Mouse (Mus musculus) NIH3T3 (cell line): ENCODE measurements around the gene Asic2.

ENCODE experiments used
- DNase-seq: peaks from one replicate; pipeline ENCODE4 v3.0.0-alpha.2; 2012; ENCODE audit warnings: low read depth

The Asic2 gene

DNA sequence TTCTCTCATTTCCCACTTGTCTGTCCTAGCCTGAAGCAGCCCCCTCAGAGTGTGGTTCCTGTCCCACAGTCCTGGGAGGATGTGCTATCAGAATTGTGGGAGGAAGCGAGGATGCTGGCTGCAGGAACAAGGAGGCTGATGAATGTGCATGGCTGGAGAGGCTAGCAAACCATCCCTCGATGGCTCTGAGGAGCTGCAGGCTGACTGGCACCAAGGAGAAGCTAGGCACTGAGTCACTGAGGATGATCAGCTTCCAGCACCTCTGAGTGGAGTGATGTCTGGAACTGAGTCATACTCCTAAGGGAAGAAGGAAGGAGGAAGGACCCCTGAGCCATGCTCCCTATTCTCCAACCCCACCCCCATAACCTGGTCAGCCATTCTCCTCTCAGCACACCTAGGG, 246.2 kb downstream of the Asic2 start:
- DNase-seq, result no peak

DNA sequence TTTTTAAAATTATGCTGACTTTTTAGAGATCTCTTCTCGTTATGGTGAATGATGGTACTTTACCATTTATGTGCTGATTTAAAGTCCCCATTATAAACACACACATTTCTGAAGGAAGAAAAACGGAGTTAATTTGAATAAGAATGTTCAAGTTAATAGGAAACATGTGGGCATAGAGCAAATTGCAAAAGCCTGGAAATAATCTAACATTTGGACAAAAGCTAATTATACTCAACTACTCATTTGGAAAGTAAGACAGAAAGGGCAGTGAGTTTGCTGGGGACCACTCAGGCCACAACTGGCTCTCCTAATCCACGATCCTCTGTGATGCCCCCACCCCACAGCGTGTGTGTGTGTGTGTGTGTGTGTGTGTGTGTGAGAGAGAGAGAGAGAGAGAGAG, 253.5 kb downstream of the Asic2 start:
- no peak for DNase-seq

DNA sequence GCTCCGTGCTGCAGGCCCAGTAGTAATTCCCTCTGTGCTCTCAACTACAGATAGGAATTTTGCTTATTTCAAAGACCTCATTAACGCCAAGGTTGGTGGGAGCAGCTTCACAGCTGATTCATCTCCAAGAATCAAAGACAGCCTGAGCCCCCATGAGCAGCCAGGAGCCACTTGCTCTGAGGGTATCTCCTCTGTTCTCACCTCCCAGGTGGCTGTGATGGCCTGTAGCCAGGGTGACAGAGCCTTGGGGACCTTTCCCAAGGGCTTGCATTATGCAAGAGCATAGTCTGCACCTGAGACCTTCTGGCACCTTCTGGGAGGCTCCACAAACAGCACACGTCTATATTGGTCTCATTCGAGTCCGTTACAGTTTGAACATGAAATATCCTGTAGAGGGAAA, 261.3 kb downstream of the Asic2 start:
- DNase-seq, result no peak

DNA sequence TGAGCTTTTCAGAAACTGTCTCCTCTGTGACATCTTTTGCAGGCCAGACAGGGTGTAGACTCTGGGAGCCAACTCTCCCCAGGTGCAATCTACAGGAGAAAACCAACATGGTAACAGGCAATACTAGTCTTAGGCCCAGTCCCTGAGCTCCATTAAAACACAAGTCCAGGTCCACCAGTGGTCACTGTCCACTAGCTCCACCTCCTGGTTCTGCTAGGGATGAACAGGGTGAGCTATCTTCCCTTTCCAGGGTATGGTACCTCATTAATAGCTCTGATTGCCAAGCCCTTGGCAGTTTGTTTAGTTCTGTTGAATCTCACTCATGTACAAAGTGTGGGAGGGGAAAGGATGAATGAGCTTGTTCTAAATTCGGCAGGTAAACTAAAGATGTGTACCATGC, 270.2 kb downstream of the Asic2 start:
- DNase-seq, result no peak

DNA sequence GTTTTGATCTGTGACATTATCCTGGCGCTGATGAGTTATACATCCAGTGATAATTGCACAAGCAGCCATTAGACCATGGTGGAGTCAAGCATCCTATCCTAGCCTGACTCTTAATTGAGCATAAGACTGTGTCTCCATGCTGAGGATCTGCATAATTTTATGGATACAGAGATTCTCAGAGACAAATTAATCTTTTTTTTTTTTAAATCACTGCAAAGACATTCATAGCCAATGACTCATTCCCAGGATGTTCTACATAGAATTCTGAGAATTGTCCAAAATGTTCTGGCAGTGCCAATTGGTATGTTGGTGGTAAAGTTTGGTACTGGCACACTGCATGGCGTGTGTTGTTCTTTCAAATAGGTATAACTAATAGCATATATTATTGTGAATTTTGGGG, 272.8 kb downstream of the Asic2 start:
- no peak for DNase-seq

DNA sequence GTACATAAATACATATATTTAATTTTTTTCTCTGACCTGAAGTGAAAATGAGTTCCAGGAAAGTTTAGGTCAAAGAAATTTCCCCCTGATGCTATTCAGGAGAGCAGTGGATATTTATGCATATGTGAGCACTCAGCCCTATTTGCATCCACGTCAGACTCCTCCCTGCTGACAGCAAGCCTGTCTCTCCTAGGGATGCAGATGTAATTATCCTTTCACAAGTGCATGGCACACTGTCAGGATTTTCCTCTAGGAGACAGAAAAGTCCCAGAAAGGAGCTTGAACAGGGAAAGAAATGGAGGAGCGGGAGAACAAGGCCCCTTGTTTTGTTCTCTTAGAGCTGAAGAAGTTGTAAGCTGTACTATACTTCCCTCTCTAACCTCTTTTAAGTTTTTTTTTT, 287.7 kb downstream of the Asic2 start:
- no peak for DNase-seq

DNA sequence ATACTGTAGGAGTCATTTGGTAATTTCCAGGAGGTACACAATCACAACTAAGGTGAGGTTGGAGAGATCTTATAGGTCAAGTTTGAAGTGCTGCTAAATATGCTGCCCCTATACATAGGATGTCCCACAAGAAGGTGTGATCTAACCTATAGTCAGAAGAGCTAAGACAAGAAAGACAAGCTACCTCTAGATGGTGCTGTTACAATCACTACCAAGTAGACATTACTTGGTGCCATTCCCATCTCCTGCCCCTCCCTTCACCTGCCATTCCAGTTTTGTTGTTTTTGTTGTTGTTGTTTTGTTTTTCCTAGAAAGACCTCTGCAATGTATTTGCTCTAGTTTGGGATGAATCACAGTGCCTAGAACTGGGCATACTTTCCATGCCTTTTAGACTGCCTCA, 296.5 kb downstream of the Asic2 start:
- no peak for DNase-seq

DNA sequence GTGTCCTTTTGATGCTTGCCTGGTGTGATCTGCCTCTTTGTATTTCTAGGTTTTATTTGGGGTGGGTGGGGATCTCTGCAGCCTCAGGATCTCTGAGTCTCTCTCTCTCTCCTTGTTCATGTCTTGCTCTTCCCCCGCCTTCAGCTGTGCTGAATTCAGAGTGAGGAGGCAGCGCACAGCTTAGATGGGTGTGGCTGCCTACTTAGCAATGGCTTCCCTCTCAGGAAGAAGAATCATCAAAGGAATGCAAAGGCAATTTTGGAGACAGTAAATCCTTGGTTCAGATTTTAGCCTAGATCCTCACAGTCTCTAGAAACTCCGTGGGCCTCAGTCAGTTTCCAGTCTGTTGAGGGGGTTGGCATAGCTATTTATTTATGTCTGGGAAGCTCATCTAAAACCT, 297.8 kb downstream of the Asic2 start:
- DNase-seq, result no peak

DNA sequence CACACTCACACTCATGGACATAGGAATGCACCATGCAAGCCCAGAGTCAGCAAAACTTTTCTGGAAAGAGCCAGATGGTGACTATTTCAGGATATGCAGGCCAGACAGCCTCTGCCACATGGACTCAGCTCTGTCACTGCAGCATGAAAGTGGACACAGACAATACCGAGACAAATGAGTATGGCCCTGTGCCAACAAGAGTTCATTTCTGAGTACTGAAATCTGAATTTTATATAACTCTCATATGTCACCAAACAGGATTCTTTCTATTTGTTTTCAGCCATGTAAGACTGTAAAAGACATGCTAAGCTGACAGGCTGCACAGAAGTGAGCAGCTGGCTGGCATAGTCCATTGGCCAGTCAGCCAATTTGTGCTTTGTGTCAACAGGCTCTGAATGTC, 309.4 kb downstream of the Asic2 start:
- no peak for DNase-seq

DNA sequence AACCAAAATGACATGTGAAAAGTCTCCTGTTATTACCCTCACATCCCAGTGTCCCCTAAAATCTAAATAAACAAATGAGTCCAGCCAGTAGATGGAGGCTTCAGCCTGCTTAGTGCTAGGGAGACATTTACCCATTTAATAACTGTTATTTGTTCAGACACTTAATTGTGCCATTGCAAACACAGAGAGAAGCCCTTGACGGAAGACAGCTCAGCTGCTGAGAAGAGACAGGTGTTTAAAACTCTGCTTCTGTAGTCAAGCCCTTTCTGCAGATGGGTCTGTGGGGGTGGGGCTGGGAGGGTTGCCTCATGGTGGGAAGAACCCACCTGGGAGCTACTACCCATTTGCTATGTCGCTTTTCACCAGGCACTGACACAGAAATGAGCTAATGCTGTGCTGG, 311.1 kb downstream of the Asic2 start:
- DNase-seq, result no peak

DNA sequence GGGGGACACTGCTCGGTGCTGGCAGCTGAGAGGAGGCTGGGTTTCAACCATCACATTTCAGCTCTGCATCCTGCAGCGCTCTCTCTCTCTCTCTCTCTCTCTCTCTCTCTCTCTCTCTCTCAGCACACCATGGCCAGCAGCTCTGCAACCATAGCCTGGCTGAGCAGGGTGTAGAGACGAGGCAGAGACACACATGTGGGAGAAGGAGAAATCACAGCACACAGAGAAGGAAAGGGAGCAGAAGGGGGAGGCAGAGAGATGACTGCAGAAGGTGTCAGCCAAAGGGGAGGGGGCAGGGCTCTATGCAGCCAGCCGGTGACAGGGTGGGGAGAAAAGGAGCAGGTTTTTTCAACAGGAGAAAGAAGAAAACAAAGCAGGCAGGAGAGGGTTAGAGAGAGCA, 320.4 kb downstream of the Asic2 start:
- DNase-seq, result no peak

DNA sequence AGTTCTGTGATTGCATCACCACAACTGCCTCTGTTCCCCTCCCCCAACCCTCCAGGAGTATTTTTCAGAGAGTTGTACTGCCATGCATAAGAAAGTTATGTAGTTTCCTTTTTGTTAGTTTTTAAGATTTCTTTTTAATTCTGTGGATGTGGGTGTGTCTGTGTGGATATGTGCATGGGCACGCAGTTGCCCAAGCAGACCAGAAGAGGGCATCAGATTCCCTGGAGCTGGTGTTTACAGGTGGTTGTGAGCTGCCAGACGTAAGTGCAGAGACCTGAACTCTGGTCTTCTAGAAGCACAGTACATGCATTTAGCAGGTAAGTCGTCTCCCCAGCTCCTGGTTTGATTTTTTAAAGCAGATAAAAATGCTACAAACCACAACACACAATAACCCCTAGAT, 322.7 kb downstream of the Asic2 start:
- DNase-seq, result no peak

DNA sequence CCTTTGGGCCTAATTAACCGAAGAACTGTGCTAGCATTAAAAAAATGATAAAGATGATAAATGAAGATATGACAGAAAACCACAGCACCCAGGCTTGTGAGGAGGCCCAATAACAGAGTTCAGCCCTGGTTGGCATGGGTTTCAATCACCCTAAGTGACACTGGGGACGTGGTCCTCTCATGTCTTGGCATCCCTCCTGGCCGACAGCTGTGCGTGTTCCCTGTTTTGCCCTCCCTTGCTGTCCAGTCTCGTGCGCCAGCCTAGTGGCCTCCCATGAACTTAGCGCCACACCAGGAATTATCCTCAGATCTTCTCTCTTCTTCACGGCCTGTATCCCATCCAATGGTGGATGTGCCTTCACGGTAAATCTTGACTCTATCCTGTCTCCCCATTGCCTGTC, 331.9 kb downstream of the Asic2 start:
- no peak for DNase-seq

DNA sequence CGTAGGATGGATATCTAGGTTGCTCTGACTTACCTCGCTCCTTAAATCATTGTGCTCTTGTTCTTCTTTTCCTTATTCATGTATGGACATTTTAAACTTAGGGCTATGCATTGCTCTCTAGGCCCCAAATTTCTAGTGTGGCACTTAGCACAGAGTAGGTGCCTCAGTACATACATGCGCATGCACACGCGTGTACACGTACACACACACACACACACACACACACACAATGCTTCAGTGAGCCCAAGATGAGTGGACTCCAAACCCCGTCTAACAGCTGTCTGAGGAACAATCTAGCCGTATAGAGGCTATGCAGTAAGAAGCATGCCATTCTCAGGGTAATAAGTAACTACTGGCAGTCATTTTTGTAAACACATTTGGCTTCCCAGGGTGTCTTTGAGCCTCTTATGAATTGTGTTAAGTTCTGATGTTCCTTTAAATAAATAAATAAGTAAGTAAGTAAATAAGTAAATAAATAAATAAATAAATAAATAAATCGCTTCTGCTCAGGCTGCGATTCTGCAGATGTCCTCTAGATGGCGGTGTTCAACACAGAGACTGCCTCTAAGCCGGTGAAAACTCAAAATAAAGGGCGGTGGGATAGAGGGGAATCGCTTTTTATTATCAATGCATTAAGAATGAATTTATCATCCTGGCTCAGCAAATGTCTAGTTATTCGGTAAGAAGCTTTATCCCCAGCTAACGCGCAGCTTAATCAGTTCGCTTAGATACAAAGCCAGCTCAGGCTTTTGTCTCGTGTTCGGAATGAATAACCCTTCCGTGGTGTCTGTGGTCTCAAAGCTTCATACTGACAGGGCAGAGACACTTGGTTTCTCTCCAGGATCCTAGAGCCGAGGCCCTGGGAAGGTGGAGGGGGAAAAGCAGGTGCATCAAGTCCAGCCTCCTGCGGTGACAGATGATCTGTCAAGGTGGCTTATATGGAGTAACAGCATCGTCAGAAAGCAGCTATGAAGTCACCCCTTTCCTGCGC, 333.6 kb downstream of the Asic2 start:
- DNase-seq, result peak; percentile 60

DNA sequence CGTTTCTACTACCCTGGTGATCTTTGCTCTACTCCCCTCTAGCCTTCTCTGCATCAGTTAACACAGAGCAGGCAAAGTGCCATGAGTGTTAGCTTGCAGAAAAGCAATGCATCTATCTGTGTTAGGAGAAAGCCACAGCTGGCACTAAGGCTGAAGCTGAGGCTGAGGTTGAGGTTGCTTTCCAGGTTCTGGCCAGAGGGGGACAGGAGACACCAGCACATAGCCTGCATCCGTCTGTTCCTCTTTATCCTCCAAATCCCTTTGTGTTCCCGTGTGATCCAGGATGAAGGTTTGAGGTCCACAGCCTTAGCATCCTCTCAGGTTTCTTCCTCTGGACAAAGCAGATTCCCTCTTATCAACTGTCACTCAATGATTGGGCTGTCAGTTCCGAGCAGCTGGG, 343.1 kb downstream of the Asic2 start:
- no peak for DNase-seq

DNA sequence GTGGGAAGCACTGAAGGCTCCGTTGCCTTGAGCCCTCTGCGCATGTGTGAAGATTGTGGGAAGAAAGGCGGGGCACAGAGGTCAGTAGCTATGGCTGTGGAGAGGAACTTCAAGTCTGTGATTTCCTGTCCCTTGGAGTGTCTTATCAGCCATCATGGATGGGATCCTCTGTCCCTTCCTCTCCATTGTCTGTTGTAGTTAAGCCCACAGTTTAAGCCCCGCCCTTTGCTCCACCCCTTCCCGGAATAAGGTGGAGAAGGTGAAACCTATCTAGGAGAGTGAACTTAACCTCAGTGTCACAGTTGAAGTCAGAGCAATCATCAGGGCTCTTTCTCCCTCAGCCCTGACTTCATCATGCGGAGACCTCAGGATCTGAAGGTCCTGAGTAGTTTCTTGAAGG, 347.7 kb downstream of the Asic2 start:
- no peak for DNase-seq

DNA sequence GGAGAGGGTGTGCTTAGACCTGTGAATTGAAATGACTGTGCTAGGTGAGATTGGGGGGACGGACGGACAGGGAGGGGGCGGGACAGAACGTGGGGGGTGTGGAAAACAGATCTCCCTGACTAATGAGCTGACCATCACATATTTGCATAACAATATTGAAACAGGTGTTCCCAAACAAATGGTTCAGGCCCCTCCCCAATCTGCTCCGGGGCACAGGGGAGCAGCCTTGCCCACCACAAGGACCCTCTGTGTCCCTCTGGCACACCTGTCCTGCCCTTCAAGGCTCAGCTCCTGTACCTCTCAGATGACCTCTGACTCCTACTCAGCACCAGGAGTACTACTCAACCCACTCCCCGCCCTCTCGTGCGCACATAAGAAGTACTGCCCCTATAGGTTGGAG, 351.8 kb downstream of the Asic2 start:
- no peak for DNase-seq

DNA sequence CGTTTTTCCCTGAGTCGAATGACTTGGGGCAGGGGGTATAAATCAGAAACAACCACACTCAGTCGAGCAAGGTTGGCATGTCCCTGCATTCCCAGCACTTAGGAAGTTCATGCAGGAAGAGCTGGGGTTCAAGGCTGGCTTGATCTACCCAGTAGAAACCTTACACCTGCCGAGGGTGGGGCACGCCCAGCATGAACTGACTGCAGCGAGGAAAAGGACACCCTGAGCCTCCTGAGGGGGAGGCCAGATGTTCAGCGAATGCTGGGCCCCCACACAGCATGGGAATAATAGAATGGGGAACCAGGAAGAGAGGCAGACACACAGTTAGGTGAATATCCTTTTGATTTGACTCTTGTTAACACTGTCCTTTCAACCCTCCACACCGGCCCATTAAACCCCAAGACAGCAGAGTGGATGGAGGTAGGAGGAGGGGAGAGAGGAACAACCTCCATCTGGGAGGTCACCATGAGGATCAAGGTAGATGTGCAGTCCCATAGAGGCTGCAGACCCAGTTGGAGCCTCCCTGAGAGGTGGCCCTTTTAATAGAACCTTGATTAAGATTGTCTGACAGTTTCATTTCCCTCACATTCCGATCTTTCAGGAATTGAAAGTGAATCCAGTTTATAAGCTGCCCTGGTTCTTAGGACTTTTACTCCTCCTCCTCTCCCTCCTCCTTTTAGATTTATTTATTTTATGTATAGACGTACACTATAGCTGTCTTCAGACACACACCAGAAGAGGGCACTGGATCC, 354.2 kb downstream of the Asic2 start:
- no peak for DNase-seq

DNA sequence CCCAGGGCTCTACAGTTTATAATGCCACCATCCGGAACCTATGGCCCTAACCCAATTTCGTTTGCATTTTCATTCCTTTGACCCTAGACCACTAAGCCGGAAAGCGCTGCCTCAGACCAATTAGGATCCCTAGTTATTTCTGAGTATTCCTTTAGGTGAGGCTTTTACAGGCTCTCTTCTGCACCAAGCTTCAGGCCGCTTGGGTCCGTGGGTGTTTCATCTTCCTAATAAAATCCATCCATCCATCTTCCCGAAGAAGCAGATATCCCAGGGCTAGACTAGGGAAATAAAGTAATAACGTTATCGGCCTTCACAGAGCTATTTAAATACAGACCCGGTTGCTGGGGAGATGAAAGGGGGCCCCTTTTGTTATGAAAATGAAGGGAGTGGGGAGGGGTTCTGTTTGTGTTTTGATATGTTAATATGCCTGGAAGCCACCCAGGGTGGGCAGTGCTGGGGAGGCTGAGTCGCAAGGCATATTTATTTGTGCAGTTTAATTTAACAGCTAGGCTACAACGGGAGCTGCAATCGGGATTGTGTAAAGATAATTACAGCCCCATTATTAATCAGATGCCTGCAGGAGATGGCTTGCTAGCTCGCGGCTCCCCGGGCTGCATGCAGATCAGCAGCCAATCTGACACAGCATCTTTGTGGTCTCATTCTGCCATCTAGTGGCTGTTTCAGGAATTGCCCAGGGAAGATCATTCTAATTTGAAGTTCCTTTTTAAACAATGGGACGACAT, 355.3 kb downstream of the Asic2 start:
- DNase-seq, result peak; percentile 90

DNA sequence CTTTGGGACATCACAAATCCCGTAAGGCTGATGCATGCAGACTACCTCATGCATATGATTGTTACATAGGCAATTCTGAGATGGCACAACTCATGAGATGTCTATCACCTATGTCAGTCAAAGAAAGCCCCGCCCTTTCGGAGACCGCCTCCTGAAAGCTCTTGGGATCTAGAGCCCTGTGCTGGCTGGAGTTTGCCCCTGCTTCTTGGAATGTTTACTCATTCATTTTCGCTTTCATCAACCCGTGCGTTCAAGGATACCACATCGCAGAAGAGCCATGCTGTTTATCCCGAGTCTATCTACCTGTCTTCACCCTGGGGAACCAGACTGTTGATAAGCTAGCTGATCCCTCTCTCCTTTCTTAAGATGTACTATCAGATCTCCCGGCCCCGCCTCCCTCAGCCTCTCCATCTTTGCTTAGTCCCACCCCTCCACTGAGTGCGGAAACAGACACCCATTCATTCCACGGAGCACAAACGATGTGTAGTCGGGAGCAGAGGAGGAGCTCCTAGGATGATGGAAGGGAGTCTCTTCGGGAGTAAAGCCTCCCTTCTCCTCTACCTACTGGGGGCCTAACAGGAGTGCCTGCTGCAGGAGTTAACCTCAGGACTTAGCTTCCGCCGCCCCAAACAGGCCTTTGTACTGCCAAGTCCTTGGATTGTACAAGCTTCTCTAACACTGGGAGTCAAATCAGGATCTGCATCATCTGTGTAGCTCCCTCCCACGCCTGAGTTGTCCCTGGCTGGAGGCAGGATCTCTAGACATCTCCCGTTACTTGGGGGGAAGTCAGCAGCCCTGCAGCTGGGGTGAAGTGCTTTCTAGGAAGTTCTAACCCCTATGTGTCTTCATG, 356.1 kb downstream of the Asic2 start:
- DNase-seq, result peak; percentile 13

DNA sequence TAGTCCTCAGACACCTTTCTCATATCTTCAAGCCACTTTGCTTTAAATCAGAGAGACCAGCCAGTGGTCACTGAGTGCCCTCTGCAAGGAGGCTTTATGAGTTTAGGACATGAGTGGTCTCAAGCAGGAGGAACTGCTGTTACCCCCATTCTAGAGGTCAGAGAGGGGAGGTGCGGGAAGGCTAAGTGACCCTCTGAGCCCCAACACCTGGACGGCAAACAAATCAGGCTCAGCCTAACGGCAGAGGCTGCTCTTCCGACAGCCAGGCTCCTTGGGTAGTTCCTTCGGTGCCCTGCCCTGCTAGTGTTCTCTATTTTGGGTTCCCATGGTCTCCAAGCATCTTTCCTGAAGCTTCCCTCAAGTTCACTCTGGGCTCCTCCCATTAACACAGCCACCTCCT, 357.8 kb downstream of the Asic2 start:
- no peak for DNase-seq

DNA sequence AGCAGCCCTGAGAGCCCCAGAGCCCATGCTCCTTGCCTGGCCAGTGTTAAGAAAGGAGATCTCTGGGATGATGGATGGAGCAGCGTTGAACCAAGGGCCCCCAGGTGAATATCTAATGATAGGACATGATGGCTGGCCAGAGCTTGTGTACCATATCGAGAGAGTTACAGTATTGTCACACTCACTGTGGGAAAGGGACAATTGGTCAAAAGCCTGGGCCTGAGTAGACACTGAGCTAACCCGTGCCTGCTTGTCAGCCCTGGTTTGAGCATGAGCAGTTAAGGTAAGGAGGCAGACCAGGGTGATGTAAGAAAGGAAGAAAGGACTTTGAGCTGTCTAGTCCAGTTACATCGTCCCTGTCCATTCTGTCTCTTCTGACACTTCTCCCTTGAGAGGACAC, 365.3 kb downstream of the Asic2 start:
- DNase-seq, result no peak
